Mouse (Mus musculus): ENCODE results near the gene Atp2b4. TPM values are rescaled to one million over a fixed set of nuclear protein-coding genes. Genes with fewer than 3 reads are reported as not detected.

Gene Atp2b4
- total and polyA plus RNA-seq, 2 experiments = 0.86 to 2.4 TPM

DNA sequence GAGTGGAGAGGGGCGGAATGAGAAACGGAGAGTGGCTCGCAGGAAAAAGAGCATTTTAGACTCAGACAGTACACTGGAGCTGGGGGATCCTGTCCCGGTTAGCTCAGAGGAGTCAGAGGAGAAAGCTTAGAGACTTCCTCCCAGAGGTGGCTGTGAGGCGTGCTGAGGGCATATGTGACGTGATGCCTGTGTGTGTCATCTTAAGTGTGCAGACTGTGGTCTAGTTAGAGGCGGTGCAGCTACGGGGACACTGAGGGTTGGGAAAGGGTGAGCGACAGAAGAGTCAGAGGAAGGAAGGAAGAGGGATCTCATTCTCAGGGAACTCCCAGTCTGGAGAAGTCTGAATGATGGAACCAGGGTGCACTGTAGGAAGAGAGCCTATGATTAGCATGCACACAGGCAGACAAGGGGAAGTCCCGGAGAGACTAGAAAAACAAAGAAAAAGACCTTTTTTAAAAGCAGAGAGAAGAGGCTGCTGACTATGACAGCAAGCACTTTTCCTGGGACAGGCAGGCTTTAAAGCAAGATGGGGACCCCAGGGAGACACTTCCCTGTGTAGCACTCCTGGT lies 28.9 kb downstream of the Atp2b4 start:
- no peak overlapping the region for H3K9ac ChIP-seq (ENCODE audit: low read depth, low read length)
- 0 out of 2 replicates have a peak overlapping the region, but pooled peaks have one; percentile 33 for H3K27ac ChIP-seq (replicated peaks; ENCODE audit: insufficient read depth, low read depth, low read length)
- no peak for DNase-seq (ENCODE audit: extremely low read depth, low read depth, low spot score)
- H3K4me1 ChIP-seq (ENCODE audit: control insufficient read depth, insufficient read depth, low read length) = no peaks in the 10 kb centered on the region
- WGBS = 71% methylated on average over 10 of the region's 10 CpGs
- TF ChIP-seq CTCF (IDR thresholded peaks at IDR 0.05; ENCODE audit: low read depth, low read length) = no peak
- no peak for TF ChIP-seq POLR2A (IDR thresholded peaks at IDR 0.05; ENCODE audit: extremely low read depth, insufficient read depth, low read length)
- no peaks in the 10 kb centered on the region for H3K36me3 ChIP-seq (ENCODE audit: control insufficient read depth, insufficient read depth, low read length)
- no peak overlapping the region for H3K4me3 ChIP-seq (ENCODE audit: insufficient read depth, low read depth, low read length)
- no peaks in the 10 kb centered on the region for H3K27me3 ChIP-seq (ENCODE audit: control insufficient read depth, insufficient read depth, low read length)
- peaks cover 2% of the 10 kb centered on the region; the same call in 1 of the 2 replicates for H3K79me2 ChIP-seq (ENCODE audit: control insufficient read depth, insufficient read depth, low read length)

DNA sequence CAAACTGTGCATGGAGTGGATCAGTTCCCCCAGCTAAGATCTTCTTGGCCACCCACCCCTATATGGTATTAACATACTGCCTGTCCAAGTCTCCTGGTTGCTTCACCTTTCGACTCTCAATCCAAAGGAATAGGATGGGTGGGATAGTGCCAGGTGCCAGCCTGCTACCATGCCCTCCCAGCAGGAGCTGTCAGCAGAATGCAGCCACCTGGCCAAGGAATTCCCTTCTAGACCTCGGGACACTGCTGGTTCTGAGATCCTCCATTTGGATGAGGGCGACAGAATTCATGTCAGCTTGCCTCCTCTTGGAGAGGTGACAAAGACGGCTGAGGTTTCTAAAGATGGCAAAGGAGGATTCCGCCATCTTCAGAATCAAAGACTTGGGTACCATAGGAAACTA lies 32.8 kb downstream of the Atp2b4 start:
- Histone ChIP-seq H3K4me3 (ENCODE audit: insufficient read depth, low read depth, low read length) (no peak overlapping the region), H3K27me3 (ENCODE audit: control insufficient read depth, insufficient read depth, low read length) (no peaks in the 10 kb centered on the region), H3K27ac (replicated peaks; ENCODE audit: insufficient read depth, low read depth, low read length) (no peak overlapping the region), H3K79me2 (ENCODE audit: control insufficient read depth, insufficient read depth, low read length) (no peaks in the 10 kb centered on the region), H3K9ac (ENCODE audit: low read depth, low read length) (no peak overlapping the region), H3K4me1 (ENCODE audit: control insufficient read depth, insufficient read depth, low read length) (no peaks in the 10 kb centered on the region), H3K36me3 (ENCODE audit: control insufficient read depth, insufficient read depth, low read length) (no peaks in the 10 kb centered on the region)
- 91% methylated on average over 5 of the region's 5 CpGs for WGBS
- no peak for DNase-seq (ENCODE audit: extremely low read depth, low read depth, low spot score)
- TF ChIP-seq POLR2A (IDR thresholded peaks at IDR 0.05; ENCODE audit: extremely low read depth, insufficient read depth, low read length) (no peak), CTCF (IDR thresholded peaks at IDR 0.05; ENCODE audit: low read depth, low read length) (no peak)

DNA sequence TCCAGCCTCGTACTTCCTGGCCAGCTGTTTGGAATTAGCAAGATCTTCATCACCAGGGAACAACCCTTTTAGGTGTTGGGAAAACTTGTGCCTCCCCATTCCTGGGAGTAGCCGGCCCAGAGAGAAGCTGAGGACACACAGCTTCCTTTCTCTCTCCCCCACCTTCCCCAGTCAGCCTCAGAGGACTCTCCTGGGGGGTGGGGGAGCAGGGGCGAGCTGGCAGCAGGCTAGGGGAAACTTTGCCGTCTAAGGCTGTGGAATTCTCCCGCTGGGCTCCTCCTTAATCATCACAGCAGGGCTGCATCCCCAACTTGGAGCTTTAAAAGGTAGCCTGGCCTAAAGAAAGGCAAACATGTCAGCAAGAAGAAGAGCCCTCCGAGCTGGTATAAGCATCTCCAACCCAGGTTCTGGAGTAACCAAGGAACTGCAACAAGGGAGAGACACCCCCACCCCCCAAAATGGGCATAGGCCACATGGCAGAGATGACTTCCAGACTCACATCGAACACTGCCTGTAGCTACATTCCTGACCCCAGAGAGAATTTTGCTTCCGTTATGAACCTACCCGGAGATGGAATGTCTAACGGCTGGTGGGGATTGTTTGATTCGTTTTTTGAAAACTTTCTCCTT lies 33.8 kb downstream of the Atp2b4 start:
- no peak overlapping the region for H3K9ac ChIP-seq (ENCODE audit: low read depth, low read length)
- H3K27me3 ChIP-seq (ENCODE audit: control insufficient read depth, insufficient read depth, low read length) = no peaks in the 10 kb centered on the region
- H3K36me3 ChIP-seq (ENCODE audit: control insufficient read depth, insufficient read depth, low read length) = no peaks in the 10 kb centered on the region
- no peak overlapping the region for H3K27ac ChIP-seq (replicated peaks; ENCODE audit: insufficient read depth, low read depth, low read length)
- H3K79me2 ChIP-seq (ENCODE audit: control insufficient read depth, insufficient read depth, low read length) = no peaks in the 10 kb centered on the region
- WGBS = 68% methylated on average over 11 of the region's 11 CpGs
- TF ChIP-seq POLR2A (IDR thresholded peaks at IDR 0.05; ENCODE audit: extremely low read depth, insufficient read depth, low read length) (no peak), CTCF (IDR thresholded peaks at IDR 0.05; ENCODE audit: low read depth, low read length) (no peak)
- DNase-seq (ENCODE audit: extremely low read depth, low read depth, low spot score) = no peak
- H3K4me1 ChIP-seq (ENCODE audit: control insufficient read depth, insufficient read depth, low read length) = no peaks in the 10 kb centered on the region
- H3K4me3 ChIP-seq (ENCODE audit: insufficient read depth, low read depth, low read length) = no peak overlapping the region

DNA sequence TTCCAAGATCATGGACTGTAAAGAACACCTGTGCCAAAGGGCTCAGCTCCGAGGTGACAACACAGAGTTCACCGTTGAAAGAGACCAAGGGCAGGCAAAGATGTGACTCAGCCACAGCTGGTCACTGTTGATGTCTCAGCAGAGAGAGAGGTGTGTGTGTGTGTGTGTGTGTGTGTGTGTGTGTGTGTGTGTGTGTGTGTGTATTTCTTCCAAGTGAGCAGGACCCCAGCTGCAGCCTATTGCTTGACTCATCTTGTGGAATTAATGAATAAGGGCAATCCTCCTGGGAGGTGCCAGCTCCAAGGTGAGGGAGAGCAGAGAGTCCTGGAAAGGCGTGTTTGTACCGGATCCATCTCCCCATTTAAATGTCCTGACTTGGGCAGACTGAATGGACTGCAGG lies 35.5 kb downstream of the Atp2b4 start:
- WGBS = 72% methylated on average over 4 of the region's 4 CpGs
- Histone ChIP-seq H3K9ac (ENCODE audit: low read depth, low read length) (no peak overlapping the region), H3K36me3 (ENCODE audit: control insufficient read depth, insufficient read depth, low read length) (no peaks in the 10 kb centered on the region), H3K4me3 (ENCODE audit: insufficient read depth, low read depth, low read length) (no peak overlapping the region), H3K4me1 (ENCODE audit: control insufficient read depth, insufficient read depth, low read length) (no peaks in the 10 kb centered on the region), H3K27me3 (ENCODE audit: control insufficient read depth, insufficient read depth, low read length) (no peaks in the 10 kb centered on the region), H3K27ac (replicated peaks; ENCODE audit: insufficient read depth, low read depth, low read length) (no peak overlapping the region), H3K79me2 (ENCODE audit: control insufficient read depth, insufficient read depth, low read length) (no peaks in the 10 kb centered on the region)
- no peak for DNase-seq (ENCODE audit: extremely low read depth, low read depth, low spot score)
- TF ChIP-seq CTCF (IDR thresholded peaks at IDR 0.05; ENCODE audit: low read depth, low read length) = no peak
- no peak for TF ChIP-seq POLR2A (IDR thresholded peaks at IDR 0.05; ENCODE audit: extremely low read depth, insufficient read depth, low read length)

DNA sequence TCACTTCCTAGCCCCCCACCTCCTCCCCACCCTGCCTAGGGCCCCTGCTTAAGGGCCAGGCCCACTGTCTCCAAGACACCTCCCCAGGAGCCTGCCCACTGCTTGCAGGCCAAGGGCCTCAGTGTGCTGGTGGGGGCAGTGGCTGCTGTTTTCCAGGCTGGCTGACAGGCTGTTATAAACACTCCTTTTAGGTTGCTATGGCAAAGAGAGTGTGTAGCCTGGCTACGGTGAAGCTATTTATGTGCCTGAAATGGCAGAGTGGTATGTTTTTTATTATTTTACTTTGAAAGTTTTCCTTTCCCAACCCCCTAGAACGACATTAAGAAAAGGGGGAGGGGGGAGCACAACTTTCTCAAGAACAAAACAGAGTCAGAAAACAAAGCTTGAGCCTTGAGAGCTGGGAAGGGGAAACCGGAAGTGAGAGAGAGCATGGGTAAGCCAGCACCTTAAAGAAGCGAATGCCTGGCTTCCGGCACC lies 37.9 kb downstream of the Atp2b4 start:
- H3K27ac ChIP-seq (replicated peaks; ENCODE audit: insufficient read depth, low read depth, low read length) = no peak overlapping the region
- no peak overlapping the region for H3K4me3 ChIP-seq (ENCODE audit: insufficient read depth, low read depth, low read length)
- DNase-seq (ENCODE audit: extremely low read depth, low read depth, low spot score) = no peak
- 81% methylated on average over 5 of the region's 5 CpGs for WGBS
- no peak for TF ChIP-seq POLR2A (IDR thresholded peaks at IDR 0.05; ENCODE audit: extremely low read depth, insufficient read depth, low read length)
- no peak overlapping the region for H3K9ac ChIP-seq (ENCODE audit: low read depth, low read length)
- no peaks in the 10 kb centered on the region for H3K36me3 ChIP-seq (ENCODE audit: control insufficient read depth, insufficient read depth, low read length)
- no peaks in the 10 kb centered on the region; the same call in 1 of the 2 replicates for H3K4me1 ChIP-seq (ENCODE audit: control insufficient read depth, insufficient read depth, low read length)
- H3K79me2 ChIP-seq (ENCODE audit: control insufficient read depth, insufficient read depth, low read length) = no peaks in the 10 kb centered on the region
- no peaks in the 10 kb centered on the region for H3K27me3 ChIP-seq (ENCODE audit: control insufficient read depth, insufficient read depth, low read length)

DNA sequence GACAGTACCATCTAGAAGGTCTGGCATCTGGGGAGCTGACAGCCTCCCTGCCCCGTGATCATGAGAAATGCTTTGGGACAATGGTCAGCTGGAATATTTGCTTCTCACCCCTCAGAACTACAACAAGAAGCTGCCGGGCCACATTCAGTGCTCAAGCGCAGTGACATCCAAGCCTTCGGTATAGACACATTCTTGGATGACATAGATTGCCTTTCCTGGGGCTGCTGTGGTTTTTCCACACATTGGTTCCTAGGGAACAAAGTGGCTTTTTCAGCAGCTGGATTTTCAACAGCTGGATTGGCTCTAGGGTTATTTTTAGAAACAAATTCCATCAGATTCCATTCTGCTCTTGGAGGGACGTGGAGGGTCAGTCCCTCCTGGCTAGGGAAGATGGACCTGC lies 39.6 kb downstream of the Atp2b4 start:
- H3K36me3 ChIP-seq (ENCODE audit: control insufficient read depth, insufficient read depth, low read length) = no peaks in the 10 kb centered on the region

More for the DNA sequence above, 39.6 kb downstream of the Atp2b4 start:
- DNase-seq (ENCODE audit: extremely low read depth, low read depth, low spot score) = no peak
- H3K9ac ChIP-seq (ENCODE audit: low read depth, low read length) = no peak overlapping the region
- H3K4me3 ChIP-seq (ENCODE audit: insufficient read depth, low read depth, low read length) = no peak overlapping the region
- no peaks in the 10 kb centered on the region for H3K79me2 ChIP-seq (ENCODE audit: control insufficient read depth, insufficient read depth, low read length)
- H3K27me3 ChIP-seq (ENCODE audit: control insufficient read depth, insufficient read depth, low read length) = no peaks in the 10 kb centered on the region
- 76% methylated on average over 5 of the region's 5 CpGs for WGBS
- TF ChIP-seq CTCF (IDR thresholded peaks at IDR 0.05; ENCODE audit: low read depth, low read length) (no peak), POLR2A (IDR thresholded peaks at IDR 0.05; ENCODE audit: extremely low read depth, insufficient read depth, low read length) (no peak)
- H3K27ac ChIP-seq (replicated peaks; ENCODE audit: insufficient read depth, low read depth, low read length) = no peak overlapping the region
- no peaks in the 10 kb centered on the region; the same call in 1 of the 2 replicates for H3K4me1 ChIP-seq (ENCODE audit: control insufficient read depth, insufficient read depth, low read length)
